ENCODE assay signal across 26 mouse cellular contexts in genomic region chr1:61118071-61118470, GRCm38 (mm10).
"Had no signal": no experiment of that assay in that cellular context is flagged by ENCODE, and none has a peak within 500 bp of the region (broad histone marks: within the 10 kb centered on the region; RNA-seq: fewer than 3 reads in every experiment).

No protein-coding gene starts in this region.

- H3K9me3 ChIP-seq: heart, embryonic 10.5 days; heart, embryonic 12.5 days; hindbrain, embryonic 10.5 days; hindbrain, embryonic 12.5 days; intestine, embryonic 15.5 days; limb, embryonic 10.5 days; limb, embryonic 12.5 days had no signal

- H3K4me1 ChIP-seq: heart, embryonic 10.5 days had no signal

- H3K36me3 ChIP-seq: heart, embryonic 10.5 days; heart, embryonic 12.5 days; hindbrain, embryonic 10.5 days; hindbrain, embryonic 12.5 days; intestine, embryonic 15.5 days; limb, embryonic 10.5 days; limb, embryonic 12.5 days had no signal

- ATAC-seq: hindbrain, embryonic 16.5 days; inflammation-experienced regulatory T-cells, adult 6 months; intestine, embryonic 15.5 days; intestine, postnatal 0 days had no signal

- H3K27me3 ChIP-seq: heart, embryonic 12.5 days; hindbrain, embryonic 12.5 days; intestine, embryonic 15.5 days had no signal

- H3K27ac ChIP-seq: gastrocnemius, adult 2 months; heart, embryonic 10.5 days; hindbrain, embryonic 10.5 days; hindbrain, embryonic 12.5 days; hindbrain, embryonic 14.5 days; intestine, embryonic 15.5 days; layer of hippocampus, adult 2 months; left cerebral cortex, adult 2 months; limb, embryonic 10.5 days; limb, embryonic 12.5 days had no signal

- H3K4me2 ChIP-seq: heart, embryonic 12.5 days; hindbrain, embryonic 12.5 days; hindbrain, embryonic 14.5 days; intestine, embryonic 15.5 days; limb, embryonic 12.5 days; liver, embryonic 11.5 days had no signal

- DNase-seq: gastrocnemius, adult 2 months; gastrocnemius, postnatal 10 days; gastrocnemius, postnatal 25 days; heart, adult 18-20 months; heart, postnatal 10 days; heart, postnatal 4 days; kidney, adult 18-20 months; kidney, adult 8-10 months; kidney, postnatal 10 days; kidney, postnatal 25 days; kidney, postnatal 4 days; liver had no signal

- H3K4me3 ChIP-seq: gastrocnemius, adult 2 months; heart, embryonic 10.5 days; heart, embryonic 12.5 days; hindbrain, embryonic 10.5 days; hindbrain, embryonic 12.5 days; intestine, embryonic 15.5 days; layer of hippocampus, adult 2 months; left cerebral cortex, adult 2 months; limb, embryonic 10.5 days; limb, embryonic 12.5 days had no signal

- H3K9ac ChIP-seq: heart, embryonic 12.5 days; hindbrain, embryonic 12.5 days; hindbrain, embryonic 14.5 days; intestine, embryonic 15.5 days; limb, embryonic 12.5 days had no signal
